Mouse (Mus musculus) limb, embryonic 15.5 days (tissue): ENCODE data around the gene Stra6. TPM values are rescaled to one million over a fixed set of nuclear protein-coding genes. Genes with fewer than 3 reads are reported as not detected.

ENCODE experiments used
- ATAC-seq: fragments of 200-750 bp; cut with Nextera tagmentation; 2 replicates; pipeline ENCODE4 v1.8.0; 2017; ENCODE audit warnings: low read depth, moderate TSS enrichment; ENCODE audit not compliant: insufficient number of reproducible peaks, low FRiP score, low TSS enrichment
- H3K27ac ChIP-seq: fragments of 300-500 bp; sonication (generic); 2 replicates; pipeline ENCODE4 v1.5.1; 2015; ENCODE audit warnings: moderate library complexity, mild to moderate bottlenecking, inconsistent platforms
- H3K27me3 ChIP-seq: fragments of 300-500 bp; sonication (generic); 2 replicates; pipeline ENCODE4 v1.6.1; 2015; ENCODE audit warnings: inconsistent platforms
- H3K36me3 ChIP-seq: fragments of 300-500 bp; sonication (generic); 2 replicates; pipeline ENCODE4 v1.6.1; 2015; ENCODE audit warnings: inconsistent platforms
- H3K4me1 ChIP-seq: fragments of 300-500 bp; sonication (generic); 2 replicates; pipeline ENCODE4 v1.6.1; 2015; ENCODE audit warnings: inconsistent platforms
- H3K4me2 ChIP-seq: fragments of 300-500 bp; sonication (generic); 2 replicates; pipeline ENCODE4 v1.6.1; 2015; ENCODE audit warnings: mild to moderate bottlenecking, inconsistent platforms
- H3K4me3 ChIP-seq: fragments of 300-500 bp; sonication (generic); 2 replicates; pipeline ENCODE4 v1.5.1; 2015; ENCODE audit warnings: mild to moderate bottlenecking, inconsistent platforms
- H3K9ac ChIP-seq: fragments of 300-500 bp; sonication (generic); 2 replicates; pipeline ENCODE4 v1.6.1; 2015; ENCODE audit warnings: inconsistent platforms
- H3K9me3 ChIP-seq: fragments of 300-500 bp; sonication (generic); 2 replicates; pipeline ENCODE4 v1.6.1; 2016; ENCODE audit warnings: inconsistent platforms
- WGBS: fragments of 180-500 bp; shearing (Covaris S2); methylation state at CpG from one replicate; pipeline ENCODE4 v1.1.7; 2015; 5-methylcytosine and 5-hydroxymethylcytosine counted together
- polyA plus RNA-seq: library from polyadenylated mRNA; unstranded; fragments of >200 nt; fragmentation: Nextera tagmentation; extraction: Ambion mirVana; gene quantifications from 2 replicates; pipeline ENCODE4 v1.2.1, GENCODE M21; 2015

Gene Stra6
- polyA plus RNA-seq, 1 experiment from 2014 or later: 8.8 TPM

- H3K36me3 ChIP-seq: no peaks in the 10 kb centered on the region
- no peaks in the 10 kb centered on the region for H3K9me3 ChIP-seq
- WGBS: 10% methylated on average over 14 of the region's 14 CpGs
- H3K9ac ChIP-seq: no peak overlapping the region
- no peak for ATAC-seq
- H3K4me2 ChIP-seq: no peak overlapping the region; the same call in 1 of the 2 replicates
- H3K4me1 ChIP-seq: peaks cover 51% of the 10 kb centered on the region
- no peak overlapping the region for H3K4me3 ChIP-seq
- no peak overlapping the region for H3K27ac ChIP-seq
- H3K27me3 ChIP-seq: peaks cover 69% of the 10 kb centered on the region
Observed at GRCm38 (mm10) chr9:58202676-58203453, 139.3 kb downstream of the Stra6 start.

Other genes starting within 250 kb of the Stra6 start
- gene Arid3b, start 227.0 kb upstream of the Stra6 start, polyA plus RNA-seq: 3.6 and 3.8 TPM in 2 replicates
- gene Ubl7, start 152.8 kb upstream of the Stra6 start, polyA plus RNA-seq: 107 TPM in 2 replicates
- 0.44 and 0.77 TPM in 2 replicates for gene Sema7a, start 123.7 kb upstream of the Stra6 start, polyA plus RNA-seq
- 10.9 and 12.0 TPM in 2 replicates for gene Cyp11a1, start 57.4 kb upstream of the Stra6 start, polyA plus RNA-seq
- gene Ccdc33, start 55.0 kb downstream of the Stra6 start, polyA plus RNA-seq: not detected in 2 replicates
- 216 and 254 TPM in 2 replicates for gene Islr, start 140.5 kb downstream of the Stra6 start, polyA plus RNA-seq
- 0.55 and 1.5 TPM in 2 replicates for gene Islr2, start 140.5 kb downstream of the Stra6 start, polyA plus RNA-seq
- gene Pml, start 186.0 kb downstream of the Stra6 start, polyA plus RNA-seq: 15.7 and 16.4 TPM in 2 replicates
- 34.2 and 35.5 TPM in 2 replicates for gene Stoml1, start 189.4 kb downstream of the Stra6 start, polyA plus RNA-seq
- gene Loxl1, start 249.4 kb downstream of the Stra6 start, polyA plus RNA-seq: 92.6 and 110 TPM in 2 replicates